Mouse (Mus musculus) megakaryocyte, adult 5-6 weeks (primary cell): ENCODE measurements at regions not wholly inside any gene's neighbourhood (a gene's known extent, or its start where the extent isn't known, plus 50 kb on each side); places are given as distances from the start of the nearest gene placed in this dataset.
"Not testable (repeated sequence)": the region's sequence is repeated elsewhere in the genome, so short reads cannot be mapped to it uniquely, and the experiment has no call there.

ENCODE experiments used
- ATAC-seq: 2 replicates; pipeline ENCODE4 v1.8.0; 2016; ENCODE audit warnings: mild to moderate bottlenecking, inconsistent platforms; ENCODE audit not compliant: poor library complexity, severe bottlenecking

GRCm38 (mm10) chr7:25981167-25981566 lies 80.1 kb upstream of the Cyp2b13 start:
- ATAC-seq: no peak

DNA sequence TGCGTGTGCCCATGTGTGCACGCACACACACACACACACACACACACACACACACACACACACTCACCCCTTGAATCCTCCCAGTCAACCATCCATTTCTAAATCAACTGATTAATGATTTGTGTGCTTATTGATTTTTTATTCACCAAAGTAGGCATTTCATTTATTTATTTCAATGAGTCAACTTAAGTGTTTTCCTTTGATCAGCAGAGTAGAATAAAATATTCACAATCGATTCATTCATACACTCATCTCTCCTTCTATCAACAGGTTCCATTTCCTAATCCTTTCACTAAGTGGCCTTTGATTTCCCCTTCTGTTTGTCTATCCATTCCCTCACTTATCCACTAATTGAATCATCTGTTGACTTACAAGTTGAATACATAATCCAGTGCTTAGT lies 74.3 kb upstream of the Cyp2b13 start:
- ATAC-seq: no peak

DNA sequence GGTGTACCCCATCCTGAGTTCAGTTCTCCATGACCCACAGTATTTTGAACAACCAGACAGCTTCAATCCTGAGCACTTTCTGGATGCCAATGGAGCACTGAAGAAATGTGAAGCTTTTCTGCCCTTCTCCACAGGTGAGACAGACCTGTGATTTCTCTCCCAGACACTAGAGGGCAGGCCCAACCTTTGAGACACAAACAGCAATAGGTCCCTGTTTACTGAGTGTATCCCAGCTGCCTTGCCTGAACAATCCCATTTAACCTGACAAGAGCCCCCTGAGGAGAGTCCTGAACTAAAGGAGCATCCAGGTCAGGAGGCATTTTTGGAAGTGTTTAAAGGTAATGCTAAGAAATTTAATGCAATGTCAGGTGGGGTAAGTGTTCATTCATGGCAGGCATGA lies 73.0 kb upstream of the Cyp2b13 start:
- no peak for ATAC-seq

- not testable (repeated sequence) for ATAC-seq
Measured at GRCm38 (mm10) chr7:26005916-26006315, 55.4 kb upstream of the Cyp2b13 start.

DNA sequence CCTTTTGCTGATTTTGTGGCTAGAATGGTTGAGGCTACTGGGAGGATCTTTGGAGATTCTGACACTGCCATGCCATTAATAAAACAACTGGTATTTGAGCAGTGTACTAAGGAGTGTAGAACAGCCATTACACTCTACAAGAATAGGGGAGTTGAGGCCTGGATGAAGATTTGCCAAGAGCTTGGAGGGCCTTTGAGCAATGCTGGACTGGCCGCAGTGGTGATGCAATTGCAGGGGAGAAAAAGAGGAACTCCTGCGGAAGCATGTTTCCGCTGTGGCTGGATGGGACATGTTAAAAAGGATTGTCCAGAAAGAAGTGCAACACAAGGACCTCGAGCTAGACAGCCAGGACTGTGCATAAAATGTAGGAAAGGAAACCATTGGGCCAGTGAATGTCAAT lies 53.2 kb upstream of the Cyp2b13 start:
- ATAC-seq: peak; percentile 62
